Mouse (Mus musculus): ENCODE results near the gene Krt7. TPM values are rescaled to one million over a fixed set of nuclear protein-coding genes. Genes with fewer than 3 reads are reported as not detected.

Krt7 gene
- total RNA-seq, 1 experiment from 2014 or later = 3.0 TPM

DNA sequence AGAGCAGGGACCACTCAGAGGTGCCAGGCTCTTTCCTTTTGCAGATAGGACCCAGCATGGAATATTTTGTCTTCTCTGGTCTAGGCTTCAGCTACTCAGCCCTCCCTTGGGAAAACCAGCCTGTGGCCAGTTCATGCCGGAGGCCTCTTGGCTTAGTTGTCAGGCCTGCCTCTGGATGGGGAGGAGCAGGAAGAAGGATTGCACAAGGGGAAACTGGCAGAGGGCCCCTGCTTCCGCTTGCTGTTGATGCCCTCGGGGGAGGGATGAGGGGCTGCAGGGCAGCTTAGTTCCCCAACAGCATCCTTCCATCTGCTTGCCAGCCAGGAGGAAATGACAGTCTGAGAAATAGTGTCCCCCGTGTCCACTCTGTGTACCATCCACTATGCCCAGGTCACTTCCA lies 36.0 kb upstream of the Krt7 start:
- ATAC-seq (replicated peaks; ENCODE audit: insufficient number of reproducible peaks, low FRiP score, low TSS enrichment, poor library complexity, severe bottlenecking) = peak; percentile 28

DNA sequence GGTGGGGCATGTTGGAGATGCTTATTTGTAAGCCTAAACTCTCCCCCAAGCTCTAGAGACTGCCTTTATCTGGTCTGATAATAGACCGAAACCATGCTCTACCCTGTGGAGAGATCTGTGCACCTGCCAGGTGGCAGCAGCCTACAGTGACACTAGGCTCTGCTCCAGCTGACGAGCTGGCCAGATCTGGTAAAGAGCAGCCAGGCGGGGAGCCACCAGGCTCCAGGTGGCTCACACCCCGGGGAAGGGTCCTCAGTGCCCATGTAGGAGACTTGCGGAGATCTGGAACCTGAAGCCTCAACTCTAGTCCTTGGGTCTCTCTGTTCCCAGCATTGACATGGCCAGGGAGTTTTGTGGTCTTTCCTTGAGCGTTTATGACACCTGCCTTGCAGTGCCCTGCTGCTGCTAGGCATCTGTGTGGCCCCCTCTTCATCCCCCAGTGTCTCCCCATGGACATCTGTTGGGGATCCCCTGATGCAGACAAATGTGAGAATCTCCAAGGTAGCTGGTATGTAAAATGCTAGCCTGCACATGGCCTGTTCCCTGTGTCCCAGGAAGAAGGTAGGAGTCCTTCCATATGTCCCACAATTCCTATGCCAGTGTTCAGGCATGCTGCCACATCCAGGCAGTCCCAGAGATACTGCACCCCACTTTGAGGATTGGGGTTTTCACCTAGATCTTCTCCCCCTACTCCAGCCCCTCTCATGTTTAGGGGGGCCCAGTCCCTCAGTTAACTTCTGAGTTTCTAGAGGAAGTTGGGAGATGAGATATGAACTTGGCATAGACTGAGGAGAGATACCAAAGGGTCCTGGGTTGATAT lies 34.7 kb upstream of the Krt7 start:
- ATAC-seq (replicated peaks; ENCODE audit: insufficient number of reproducible peaks, low FRiP score, low TSS enrichment, poor library complexity, severe bottlenecking) = no peak

DNA sequence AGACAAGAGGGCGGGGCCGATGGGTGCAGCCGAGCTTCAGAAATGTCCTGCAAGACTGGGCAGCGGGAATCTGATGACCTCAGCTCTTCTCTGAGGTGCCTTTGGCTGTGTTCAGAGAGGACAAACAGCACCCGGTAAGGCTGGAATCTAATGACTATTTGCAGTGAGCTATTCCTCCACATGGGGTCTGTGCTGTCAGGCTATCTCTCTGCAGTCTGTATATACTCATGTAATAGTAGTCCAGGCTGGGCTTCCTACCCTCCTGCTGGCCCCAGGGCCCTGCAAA lies 34.1 kb upstream of the Krt7 start:
- no peak for ATAC-seq (replicated peaks; ENCODE audit: insufficient number of reproducible peaks, low FRiP score, low TSS enrichment, poor library complexity, severe bottlenecking)

DNA sequence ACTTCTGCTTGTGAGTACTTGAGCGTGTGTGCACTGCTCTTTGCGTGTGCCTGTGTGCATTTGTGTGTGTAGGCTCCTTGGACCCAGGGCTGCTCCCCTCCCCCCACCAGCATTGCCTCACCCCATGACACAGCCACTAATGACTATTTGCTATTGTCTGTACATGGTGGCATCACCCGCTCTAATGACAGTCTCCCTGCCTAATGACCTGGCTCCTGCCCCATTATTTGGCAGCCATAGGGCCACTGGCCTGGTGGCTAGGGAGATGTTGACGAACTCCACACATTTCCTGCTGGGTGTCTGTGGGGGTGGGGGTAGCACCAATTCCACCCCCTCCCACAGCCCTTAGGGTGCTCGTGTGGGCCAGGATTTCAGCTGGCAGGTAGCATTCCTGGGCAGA lies 32.2 kb upstream of the Krt7 start:
- no peak for ATAC-seq (replicated peaks; ENCODE audit: insufficient number of reproducible peaks, low FRiP score, low TSS enrichment, poor library complexity, severe bottlenecking)

DNA sequence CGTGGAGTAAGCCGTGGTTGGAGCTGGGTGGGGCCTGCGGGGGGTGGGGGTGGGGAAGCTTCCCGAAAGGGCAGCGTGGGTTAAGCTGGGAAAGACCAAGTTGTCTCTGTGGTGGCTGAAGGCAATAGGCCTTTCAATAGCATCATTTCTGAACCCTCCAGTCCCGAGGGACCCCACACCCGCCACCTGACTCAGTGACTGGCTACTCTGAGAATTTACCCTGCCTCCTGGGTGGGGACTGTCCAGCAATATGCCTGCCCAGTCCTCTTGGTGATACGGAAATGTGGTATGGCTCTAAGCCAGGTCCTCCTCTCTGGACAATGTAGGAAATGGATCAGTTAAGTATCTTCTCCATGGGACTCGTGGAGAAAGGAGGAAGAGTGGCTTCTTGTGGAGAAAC lies 29.1 kb upstream of the Krt7 start:
- ATAC-seq (replicated peaks; ENCODE audit: insufficient number of reproducible peaks, low FRiP score, low TSS enrichment, poor library complexity, severe bottlenecking) = peak; percentile 53

DNA sequence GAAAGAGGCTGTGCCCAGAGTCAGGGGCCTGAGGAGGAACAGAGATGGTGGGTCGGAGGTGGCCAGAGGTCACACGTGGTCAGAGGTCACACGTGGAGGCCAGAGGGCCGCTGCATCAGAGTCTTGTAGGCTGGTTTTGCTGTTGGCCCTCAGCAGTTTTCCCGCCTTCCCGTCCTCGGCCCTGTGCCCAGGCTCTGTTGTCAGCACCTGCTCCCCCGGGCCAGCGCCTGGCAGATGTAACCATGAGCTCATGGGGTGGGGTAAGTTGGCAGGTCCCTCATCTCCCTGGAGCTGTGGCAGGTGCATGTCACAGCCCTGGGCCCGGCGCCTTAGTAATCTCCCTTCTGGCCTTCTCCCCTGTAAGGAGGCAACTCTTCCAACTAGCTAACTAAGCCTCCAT lies 28.0 kb upstream of the Krt7 start:
- no peak for ATAC-seq (replicated peaks; ENCODE audit: insufficient number of reproducible peaks, low FRiP score, low TSS enrichment, poor library complexity, severe bottlenecking)

DNA sequence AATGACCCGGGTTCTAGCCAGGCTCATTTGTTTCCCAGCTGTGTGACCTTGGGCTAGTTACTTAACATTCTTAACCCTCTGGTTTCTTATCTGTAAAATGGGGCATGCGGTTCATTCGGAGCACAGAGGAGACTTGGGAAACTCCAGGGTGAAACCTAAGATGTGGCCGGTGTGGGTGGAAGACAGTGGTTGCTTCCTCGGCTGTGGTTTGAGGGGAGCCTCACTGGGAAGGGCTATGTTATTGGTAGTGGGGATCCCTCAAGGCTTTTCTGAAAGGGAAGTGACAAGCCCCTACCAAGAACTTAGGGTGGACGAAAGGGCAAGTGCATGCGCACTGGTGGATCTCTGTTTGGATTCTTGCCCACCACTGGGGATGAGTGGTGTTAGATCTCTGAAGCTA lies 26.2 kb upstream of the Krt7 start:
- peak; percentile 16 for ATAC-seq (replicated peaks; ENCODE audit: insufficient number of reproducible peaks, low FRiP score, low TSS enrichment, poor library complexity, severe bottlenecking)

DNA sequence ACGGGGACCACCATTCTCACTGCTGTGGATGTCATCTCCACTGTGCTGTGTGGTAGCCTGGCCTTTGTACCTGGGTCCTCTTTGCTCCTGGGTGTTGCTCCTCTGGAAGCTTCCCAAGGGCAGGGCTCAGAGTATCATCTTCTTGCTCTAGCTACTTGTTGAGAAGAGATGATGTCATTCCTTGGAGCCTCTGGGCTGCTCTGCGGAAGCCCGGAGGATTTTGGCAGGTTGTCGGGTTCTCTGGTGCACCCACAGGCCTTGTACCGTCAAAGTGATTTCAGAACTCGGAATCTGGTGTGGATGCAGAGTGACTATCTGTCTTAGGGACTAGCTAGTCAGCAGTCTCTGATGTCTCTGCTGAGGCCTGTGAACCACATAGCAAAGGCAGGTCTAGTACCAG lies 25.8 kb upstream of the Krt7 start:
- ATAC-seq (replicated peaks; ENCODE audit: insufficient number of reproducible peaks, low FRiP score, low TSS enrichment, poor library complexity, severe bottlenecking) = no peak

DNA sequence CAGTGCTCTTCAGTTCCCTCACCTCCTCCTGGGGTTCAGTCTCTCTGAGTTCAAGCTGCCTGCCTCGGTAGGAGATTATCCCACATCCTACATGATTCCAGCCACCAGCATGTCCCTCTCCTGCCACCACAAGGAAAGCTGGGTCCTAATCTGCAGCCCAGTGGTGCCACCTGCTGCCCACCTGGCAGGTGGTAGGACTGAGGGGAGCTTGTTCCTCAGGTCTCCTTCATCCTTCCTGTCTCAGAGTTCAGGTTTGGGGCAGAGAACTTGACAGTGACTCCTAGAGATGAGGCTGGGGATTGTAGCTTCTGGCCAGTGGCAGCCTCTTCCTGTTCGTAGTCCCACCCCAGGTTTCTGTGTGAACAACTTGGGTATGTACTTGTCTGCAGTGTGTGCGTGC lies 23.7 kb upstream of the Krt7 start:
- ATAC-seq (replicated peaks; ENCODE audit: insufficient number of reproducible peaks, low FRiP score, low TSS enrichment, poor library complexity, severe bottlenecking) = peak; percentile 9; the same call in 1 of the 2 replicates

DNA sequence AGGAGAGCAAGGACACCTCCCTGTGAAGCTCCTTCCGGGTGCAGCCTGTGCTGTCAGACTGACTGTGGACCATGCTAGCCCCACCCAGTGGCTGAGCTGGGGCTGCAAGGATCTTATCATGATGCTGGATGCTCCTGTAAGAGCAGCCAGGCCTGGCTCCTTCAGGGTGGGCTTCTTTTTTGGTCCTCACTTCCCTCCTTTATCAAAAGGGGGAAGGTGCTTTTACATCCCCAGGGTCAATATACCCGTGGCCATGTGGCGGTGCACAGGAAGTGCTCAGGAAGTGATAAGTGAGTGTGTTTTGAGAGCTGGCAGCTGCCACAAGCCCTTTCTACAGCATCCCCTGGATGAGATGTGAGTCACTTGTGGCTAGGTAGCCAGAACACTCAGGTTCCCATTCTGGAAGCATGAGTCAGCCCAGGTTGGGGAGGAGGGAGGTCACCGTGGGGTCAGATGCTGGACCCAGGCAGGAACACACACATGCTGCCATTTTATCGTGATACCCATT lies 22.8 kb upstream of the Krt7 start:
- peak; percentile 9; the same call in 1 of the 2 replicates for ATAC-seq (replicated peaks; ENCODE audit: insufficient number of reproducible peaks, low FRiP score, low TSS enrichment, poor library complexity, severe bottlenecking)

DNA sequence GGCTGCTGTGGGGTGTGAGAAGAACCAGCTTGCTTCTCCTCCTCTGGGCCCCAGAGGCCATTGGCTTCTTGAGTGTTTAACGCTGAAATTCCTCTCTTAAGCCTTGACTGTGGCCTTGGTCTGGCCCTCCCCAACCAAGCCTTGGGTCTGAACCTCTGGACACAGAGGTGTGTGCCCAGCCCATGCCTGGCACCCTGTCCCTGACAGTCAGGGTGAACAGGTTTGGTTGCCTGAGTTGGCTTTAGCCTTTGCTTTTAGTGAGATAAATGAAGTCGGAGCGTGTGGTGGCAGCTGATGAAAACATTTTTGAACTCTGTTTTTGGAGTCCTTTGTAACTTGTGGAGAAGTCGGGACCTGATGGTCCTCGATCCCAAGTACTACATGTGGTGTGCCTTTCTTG lies 20.6 kb upstream of the Krt7 start:
- no peak for ATAC-seq (replicated peaks; ENCODE audit: insufficient number of reproducible peaks, low FRiP score, low TSS enrichment, poor library complexity, severe bottlenecking)

DNA sequence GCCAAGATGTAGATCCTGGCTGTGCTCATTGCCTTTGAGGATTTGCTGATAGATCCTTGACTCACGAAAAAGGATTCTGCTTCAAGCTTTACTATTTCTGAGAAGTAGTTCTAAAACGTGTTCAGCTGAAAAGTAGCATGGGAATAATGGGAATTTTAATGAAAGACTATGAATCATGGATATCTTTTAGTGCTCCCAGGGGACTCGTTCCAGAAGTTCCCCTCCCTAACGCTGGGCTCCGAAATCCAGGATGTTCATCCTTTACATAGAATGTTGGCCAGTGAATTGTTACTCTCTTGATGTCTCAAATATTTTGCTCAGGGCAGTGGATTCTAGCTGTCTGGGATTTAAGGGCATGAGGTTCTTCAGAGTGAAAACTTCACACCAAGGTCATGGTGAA lies 18.6 kb upstream of the Krt7 start:
- ATAC-seq (replicated peaks; ENCODE audit: insufficient number of reproducible peaks, low FRiP score, low TSS enrichment, poor library complexity, severe bottlenecking) = no peak

DNA sequence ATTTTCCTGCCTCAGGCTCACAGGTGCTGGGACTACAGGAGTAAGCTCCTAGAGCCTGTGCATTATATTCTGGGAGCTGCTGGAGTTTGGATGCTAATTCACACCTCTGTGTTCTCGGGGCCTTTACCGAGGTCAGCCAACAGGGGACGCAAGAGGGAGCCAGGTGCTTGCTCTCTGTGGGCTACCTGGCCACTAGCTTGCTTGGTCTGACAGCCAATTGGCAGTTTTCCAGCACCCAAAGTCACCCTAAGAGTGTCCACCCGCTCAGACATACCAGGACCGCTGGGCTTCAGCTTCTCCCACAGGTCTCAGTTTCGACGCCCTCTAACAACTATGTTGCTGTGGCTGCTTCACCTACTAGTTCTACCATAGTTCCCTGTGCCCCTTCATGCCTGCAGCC lies 15.9 kb upstream of the Krt7 start:
- ATAC-seq (replicated peaks; ENCODE audit: insufficient number of reproducible peaks, low FRiP score, low TSS enrichment, poor library complexity, severe bottlenecking) = no peak

DNA sequence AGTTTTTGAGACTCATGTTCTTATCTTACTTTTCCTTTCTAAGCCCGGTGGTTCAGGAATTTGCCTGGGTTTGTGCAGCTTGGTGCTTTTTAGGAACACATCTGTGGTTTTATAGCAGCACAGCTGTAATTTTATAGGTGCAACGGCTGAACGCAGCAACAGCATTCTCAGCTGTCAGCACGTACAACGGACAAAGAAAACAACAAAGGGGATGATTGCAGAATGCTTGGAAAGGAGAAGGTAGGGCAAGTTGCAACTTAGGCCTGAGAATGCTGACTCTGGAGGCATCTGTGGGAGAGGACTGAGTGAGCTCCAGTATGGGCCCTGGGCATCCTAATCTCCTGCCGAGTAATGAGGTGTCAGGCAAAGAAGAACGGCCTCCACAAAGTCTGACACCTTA lies 14.4 kb upstream of the Krt7 start:
- ATAC-seq (replicated peaks; ENCODE audit: insufficient number of reproducible peaks, low FRiP score, low TSS enrichment, poor library complexity, severe bottlenecking) = no peak

DNA sequence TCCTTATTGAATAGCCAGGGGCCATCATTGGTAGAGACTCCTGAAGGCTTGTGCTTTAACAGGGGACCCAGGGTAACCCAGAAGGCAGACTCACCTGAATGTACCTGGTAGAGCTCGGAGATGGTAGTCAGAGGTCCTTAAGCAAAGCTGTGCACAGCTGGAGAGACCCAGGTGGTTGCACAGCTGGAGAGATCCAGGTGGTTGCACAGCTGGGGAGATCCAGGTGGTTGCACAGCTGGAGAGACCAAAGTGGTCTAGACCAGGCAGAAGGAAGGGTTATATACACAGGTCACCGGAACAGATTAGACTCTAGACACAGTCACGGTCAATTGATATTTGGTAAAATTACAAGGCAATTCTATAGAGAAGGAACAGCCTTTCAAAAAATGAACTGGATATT lies 13.9 kb upstream of the Krt7 start:
- no peak for ATAC-seq (replicated peaks; ENCODE audit: insufficient number of reproducible peaks, low FRiP score, low TSS enrichment, poor library complexity, severe bottlenecking)

DNA sequence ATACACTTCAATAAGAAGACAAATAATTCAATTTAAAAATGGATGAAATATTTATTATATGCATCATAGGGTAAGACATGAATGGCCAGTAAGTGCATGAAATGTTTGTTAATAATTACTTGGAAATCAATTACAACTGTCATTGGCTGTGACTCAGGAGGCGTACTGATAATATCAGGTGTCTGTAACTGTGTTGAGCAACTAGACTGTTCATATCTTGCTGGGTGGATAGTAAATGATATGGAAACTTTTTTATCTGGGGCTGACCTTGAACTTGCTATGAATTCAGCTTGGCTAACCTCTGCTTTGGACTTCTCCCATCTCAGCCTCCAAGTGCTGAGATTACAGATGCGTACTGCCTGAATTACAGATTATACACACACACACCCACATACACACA lies 13.2 kb upstream of the Krt7 start:
- ATAC-seq (replicated peaks; ENCODE audit: insufficient number of reproducible peaks, low FRiP score, low TSS enrichment, poor library complexity, severe bottlenecking) = no peak

DNA sequence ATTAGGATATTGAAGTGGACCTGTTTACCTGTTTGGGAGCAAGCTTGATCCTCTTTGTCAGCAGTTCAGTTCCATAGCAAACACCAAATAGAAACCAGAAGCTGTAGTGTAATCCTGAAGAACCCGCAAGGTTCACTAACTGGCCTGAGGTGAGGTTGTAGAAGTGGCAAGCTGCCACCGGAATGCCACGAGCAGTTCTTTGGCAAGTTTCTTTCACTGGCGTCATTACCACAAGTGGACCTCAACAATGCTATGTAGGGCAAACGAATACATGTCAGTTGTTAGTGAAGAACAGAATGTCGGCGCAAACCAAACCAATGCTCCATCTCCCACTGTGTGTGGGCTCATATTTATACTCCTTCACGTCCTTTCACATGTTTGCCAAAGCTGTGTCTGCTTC lies 12.6 kb upstream of the Krt7 start:
- ATAC-seq (replicated peaks; ENCODE audit: insufficient number of reproducible peaks, low FRiP score, low TSS enrichment, poor library complexity, severe bottlenecking) = no peak

DNA sequence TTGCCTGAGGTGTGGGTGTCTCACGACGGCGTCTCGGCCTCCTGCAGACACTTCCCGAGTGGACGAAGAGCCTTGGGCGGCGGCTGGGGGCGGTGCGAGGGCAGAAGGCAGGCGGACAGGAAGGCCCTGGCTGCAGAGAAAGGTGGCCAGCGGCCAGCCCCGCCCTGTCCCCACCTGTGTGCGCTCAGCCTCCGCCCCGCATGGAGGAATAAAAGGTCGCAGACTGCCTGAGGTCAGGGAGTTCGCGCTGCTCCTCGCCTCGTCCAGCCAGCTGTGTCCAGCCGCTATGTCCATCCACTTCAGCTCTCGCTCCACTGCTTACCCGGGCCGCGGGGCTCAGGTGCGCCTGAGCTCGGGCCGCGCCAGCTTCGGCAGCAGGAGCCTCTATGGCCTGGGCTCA lies 1.3 kb downstream of the Krt7 start:
- ATAC-seq (replicated peaks; ENCODE audit: insufficient number of reproducible peaks, low FRiP score, low TSS enrichment, poor library complexity, severe bottlenecking) = no peak

DNA sequence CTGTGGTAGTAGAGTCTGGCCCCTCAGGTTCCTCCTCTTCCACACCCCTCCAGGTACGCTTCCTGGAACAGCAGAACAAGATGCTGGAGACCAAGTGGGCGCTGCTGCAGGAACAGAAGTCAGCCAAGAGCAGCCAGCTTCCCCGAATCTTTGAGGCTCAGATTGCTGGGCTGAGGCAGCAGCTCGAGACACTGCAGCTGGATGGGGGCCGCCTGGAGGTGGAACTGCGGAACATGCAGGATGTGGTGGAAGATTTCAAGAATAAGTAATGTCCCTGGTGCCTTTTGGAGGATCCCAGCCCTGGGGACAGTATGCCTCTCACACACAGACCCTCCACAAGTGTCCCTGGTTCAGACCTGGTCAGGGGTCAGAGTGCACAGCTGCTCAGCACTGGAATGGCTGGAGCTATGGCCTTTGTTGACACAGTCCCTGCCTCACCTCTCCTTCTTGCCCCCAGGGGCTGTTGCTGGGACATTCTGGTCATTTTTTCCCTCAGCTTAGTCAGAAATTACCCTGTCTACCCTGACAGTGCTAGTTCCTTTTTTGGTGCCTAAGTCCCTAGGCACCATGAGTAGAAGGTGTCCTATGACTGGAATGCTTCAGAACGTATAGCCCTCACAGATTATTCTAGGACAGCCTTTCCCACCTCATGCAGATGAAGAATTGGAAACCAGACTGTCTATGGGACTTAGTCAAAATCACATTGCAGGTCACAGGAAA lies 3.2 kb downstream of the Krt7 start:
- no peak for ATAC-seq (replicated peaks; ENCODE audit: insufficient number of reproducible peaks, low FRiP score, low TSS enrichment, poor library complexity, severe bottlenecking)

DNA sequence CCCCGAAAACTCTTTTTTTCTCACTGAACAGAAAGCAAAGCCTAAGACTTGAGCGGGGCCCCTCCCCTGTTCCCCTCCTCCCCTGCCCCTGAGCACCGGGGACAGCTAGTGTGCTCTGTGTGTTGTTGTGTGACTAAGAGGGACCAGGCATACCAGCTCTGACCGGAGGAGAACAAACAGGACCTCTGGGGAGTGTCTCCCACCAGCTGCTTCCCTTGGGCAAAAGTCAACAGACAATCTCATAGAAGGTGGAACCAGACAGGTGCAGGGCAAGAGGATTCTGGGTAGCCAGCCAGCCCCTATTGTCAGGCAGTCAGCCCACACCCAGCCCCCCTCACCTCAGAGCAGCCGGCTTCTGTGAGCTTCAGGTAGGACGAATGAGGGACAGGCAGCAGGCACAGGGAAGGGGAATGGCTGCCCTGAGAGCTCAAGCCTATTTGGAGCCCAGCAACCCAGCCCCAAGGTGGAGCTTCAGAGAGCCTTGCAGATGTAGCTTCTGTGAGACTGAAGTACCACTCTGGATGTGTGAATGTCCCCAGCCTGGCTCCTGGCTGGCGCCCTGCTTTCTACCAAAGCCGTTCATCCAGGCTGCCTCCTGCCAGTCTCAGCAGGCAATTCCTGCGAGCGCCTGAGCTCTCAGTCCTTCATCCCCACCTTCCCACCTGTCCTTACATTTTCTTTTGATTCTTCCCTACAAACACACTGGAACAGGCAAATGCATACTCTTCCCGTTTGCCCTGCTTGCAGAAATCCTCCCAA lies 4.1 kb downstream of the Krt7 start:
- no peak for ATAC-seq (replicated peaks; ENCODE audit: insufficient number of reproducible peaks, low FRiP score, low TSS enrichment, poor library complexity, severe bottlenecking)
